Mouse (Mus musculus) ovary, postnatal 36 days (tissue): ENCODE measurements around the gene Slc22a4.
A peak's percentile ranks its signal among the peaks of the same experiment; 100 is the strongest.
"Not testable (repeated sequence)": the region's sequence is repeated elsewhere in the genome, so short reads cannot be mapped to it uniquely, and the experiment has no call there.

ENCODE experiments used
- DNase-seq: peaks from one replicate; pipeline ENCODE4 v3.0.0; 2022; ENCODE audit warnings: low spot score, mixed read lengths

The Slc22a4 gene

DNA sequence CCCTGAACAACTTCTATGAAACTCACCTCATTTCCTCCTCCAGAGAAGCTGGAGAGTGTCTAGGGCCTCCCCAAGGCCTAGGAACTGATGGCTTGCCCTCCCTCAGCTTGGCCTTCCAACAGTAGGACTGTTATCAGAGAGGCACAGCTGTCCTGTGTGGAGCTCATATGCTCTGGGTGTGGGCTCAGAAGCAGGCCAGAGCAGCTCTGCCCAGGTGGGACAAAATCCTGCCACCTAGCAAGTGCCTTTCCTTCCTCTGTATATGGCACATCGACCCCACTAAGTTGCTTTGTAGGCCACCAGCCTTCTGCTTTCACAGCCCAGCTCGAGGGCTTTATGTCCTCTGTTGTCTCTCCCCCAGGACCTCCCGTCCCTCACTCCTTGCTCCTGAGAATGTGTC is 23.2 kb downstream of the Slc22a4 start:
- DNase-seq = no peak

DNA sequence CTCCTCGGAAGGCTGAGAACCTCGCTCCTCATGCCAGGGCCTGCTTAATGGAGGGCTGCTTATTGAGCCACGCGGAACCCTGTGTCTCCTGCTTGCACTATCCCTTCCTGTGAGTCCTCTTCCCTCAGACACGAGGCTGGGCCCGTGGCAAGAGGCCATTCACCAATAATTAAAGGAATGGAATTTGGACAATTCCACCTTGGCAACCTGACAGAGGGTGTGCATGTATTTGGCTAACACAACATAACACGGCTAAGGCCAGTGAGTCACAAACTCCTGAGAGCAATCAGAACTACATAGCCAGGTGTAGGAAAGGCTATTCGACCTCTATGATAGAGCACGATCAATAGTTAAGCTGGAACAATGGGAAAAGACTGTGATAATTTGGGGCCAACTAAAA is 23.7 kb downstream of the Slc22a4 start:
- DNase-seq = no peak

GRCm38 (mm10) chr11:54002761-54003717 is 24.9 kb downstream of the Slc22a4 start:
- peak; percentile 31 for DNase-seq

DNA sequence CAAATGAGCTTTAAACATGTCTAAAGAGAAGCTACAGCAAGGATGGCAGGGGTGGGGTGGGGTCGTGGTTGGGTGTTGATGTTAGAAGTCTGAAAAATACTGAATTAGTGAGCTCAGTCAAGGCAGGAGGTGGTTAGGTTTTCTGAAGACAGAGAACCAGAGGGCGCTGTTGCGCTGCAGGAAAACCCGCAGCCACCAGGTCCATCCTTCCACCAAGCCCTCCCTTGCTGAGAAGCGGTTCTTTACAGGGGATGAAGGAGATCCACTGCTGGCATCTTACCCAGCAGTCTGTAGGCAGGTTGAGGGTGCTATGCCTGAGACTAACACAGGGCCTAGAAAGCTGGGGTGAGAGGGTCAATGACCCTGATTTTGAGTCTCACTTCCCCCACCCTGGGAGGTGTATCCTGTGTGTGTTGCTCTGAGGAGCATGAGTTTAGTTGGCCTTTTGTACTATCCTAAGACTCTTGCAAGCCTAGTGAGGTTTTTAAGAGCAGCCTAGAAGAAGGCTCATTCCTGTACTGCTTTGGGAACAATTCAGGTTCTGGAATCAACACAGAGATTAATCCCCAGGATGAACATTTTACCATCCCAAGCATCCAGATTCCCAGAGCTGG is 25.6 kb downstream of the Slc22a4 start:
- DNase-seq = peak; percentile 53

DNA sequence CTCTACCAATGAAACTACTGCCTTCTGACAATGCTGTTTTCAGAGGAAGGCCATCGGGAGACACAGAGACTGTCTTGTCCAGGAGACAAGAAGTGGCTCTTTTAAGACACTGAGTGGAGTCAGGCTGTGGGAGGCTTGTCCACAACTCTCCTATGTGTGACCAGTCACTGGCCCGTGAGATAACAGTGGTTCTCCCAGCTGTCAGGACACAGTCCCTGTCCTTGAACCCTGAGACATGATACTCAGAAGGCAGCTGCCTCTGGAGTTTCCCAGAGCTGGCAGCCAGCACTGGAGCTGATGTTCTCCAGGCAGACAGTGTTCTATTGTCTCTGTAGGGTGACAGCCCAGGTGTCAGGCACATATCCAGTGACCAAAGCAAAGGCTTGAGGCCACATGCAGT is 30.2 kb downstream of the Slc22a4 start:
- DNase-seq = no peak

DNA sequence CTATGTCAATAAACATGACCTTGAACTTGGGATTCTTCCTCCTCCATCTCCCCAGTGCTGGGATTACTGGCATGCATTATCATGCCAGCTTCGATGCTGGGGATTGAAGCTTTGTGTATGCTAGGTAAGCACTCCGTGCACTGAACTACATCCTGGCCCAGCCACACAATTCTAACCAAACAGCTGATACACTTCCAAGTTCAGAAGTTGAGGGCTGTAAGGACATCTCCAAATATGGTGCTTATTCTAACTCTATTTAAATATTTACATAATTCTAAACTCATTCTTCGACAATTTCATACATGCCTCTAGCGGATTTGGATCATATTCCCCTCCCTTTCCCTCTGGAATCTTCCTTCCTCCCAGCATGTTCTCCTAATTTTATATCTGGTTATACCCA is 35.6 kb downstream of the Slc22a4 start:
- DNase-seq = no peak

- DNase-seq = no peak
Observed at GRCm38 (mm10) chr11:53989232-53989631, 38.7 kb downstream of the Slc22a4 start.

DNA sequence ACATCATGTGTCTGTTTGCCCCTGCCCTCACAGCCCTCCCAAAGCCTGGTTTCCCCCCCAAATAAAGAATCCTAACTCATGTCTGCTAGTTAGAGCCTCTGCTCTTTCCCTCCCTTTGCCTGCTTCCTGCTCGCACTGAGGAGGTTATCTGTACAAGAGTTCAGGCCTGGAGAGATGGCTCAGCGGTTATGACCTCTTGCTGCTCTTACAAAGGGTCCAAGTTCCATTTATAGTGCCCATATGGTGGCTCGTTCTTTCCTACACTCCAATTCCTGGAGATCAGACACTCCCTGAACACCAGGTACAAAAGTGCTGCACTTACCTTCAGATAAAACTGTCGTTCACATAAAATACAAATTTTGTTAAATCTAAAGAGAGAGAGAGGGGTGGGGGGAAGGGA is 39.8 kb downstream of the Slc22a4 start:
- DNase-seq = no peak

DNA sequence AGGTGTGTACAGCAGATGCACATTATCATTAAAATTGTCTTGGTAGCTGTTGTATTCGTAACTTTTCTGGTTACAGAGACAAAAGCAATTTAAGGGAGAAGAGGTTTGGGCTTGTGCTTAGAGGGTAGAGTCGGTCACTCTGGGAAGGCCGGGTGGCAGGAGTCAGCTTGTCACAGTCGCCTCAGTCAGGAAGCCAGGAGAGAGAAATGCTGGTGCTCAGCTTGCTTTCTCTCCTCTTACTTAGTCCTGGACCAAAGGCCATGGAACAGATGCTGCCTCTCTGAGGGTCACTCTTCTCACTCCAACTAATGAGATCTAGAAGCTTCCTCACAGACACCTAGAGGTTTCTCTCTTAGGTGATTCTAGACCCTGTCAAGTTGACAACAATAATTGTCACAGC is 46.5 kb downstream of the Slc22a4 start:
- no peak for DNase-seq

GRCm38 (mm10) chr11:53979788-53980621 is 47.9 kb downstream of the Slc22a4 start, which contains the start of gene Slc22a21:
TSS of gene Slc22a21 (minus strand) at chr11:53980332.
- DNase-seq = peak; percentile 74

DNA sequence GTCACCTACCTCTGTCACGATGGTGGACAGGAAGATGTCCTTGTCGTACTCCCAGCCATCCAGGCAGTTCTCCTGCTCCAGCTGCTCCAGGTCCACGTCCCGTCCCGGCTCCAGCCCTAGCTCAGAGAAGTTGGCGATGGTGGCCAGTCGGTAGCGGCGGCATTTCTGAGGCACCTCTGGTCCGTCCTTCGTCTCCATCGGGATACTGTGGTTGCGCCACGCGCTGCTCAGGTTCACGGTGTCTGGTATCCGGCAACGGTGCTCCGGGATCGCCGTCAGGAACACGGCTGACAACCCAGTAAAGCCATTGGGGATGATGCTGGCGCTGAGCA is 48.5 kb downstream of the Slc22a4 start:
- DNase-seq = not testable (repeated sequence)

DNA sequence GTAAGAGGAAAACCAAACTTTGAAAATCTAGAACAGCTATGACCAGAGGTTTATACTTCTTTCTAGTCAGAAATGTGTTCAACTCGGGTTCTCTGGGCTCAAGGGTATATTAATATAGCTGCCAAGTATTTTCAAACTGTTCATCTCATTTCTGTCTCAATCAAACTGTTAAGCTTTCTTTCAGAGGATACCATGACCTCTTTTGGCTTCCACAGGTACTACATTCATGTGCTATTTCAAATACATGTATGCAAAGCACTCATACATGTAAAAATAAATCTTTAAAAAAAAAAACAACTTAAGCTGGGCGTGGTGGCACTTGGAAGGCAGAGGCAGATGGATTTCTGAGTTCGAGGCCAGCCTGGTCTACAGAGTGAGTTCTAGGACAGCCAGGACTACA is 50.2 kb downstream of the Slc22a4 start:
- DNase-seq = no peak

DNA sequence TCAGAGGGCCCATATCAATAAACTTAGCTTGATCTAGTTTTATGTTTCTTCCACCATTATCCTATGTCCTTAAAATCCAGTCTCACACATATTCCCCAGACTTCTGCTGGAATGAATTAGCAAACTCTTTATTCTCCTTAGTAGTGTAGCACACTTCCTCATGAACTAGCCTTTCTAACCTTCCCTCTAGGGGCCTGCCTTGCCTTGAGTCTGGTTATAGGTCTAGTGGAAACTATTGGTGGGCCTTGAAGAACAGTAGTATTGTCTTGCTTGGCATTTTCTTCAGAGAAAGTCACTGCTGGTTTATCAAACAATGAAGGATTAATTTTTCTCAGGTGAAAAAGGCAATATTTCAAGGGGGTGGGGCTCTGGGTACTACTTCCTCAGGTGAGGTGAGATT is 52.3 kb downstream of the Slc22a4 start:
- DNase-seq = no peak

GRCm38 (mm10) chr11:53958984-53959383 is 68.9 kb downstream of the Slc22a4 start:
- DNase-seq = no peak

DNA sequence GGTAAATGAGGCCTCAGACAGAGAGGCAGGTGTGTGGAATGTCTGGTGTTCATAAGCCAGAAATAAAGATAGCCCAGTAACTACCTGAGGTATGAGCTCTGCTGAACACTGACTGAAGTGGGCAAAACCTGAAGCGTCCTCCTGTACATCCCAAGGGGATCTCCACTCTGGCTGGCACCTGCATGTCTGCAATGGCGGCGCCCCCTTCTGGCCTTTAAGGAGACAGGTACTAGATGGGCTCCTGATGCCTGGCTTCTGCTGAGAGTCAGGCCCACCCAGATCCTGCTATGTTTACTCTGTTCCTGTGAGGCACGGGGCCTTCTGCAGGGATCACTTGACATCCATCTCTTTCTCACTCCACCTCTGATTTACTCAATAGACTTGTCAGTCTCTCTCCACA is 69.7 kb downstream of the Slc22a4 start:
- not testable (repeated sequence) for DNase-seq

GRCm38 (mm10) chr11:53956636-53957035 is 71.3 kb downstream of the Slc22a4 start:
- DNase-seq = no peak

GRCm38 (mm10) chr11:53954653-53955052 is 73.2 kb downstream of the Slc22a4 start:
- no peak for DNase-seq

DNA sequence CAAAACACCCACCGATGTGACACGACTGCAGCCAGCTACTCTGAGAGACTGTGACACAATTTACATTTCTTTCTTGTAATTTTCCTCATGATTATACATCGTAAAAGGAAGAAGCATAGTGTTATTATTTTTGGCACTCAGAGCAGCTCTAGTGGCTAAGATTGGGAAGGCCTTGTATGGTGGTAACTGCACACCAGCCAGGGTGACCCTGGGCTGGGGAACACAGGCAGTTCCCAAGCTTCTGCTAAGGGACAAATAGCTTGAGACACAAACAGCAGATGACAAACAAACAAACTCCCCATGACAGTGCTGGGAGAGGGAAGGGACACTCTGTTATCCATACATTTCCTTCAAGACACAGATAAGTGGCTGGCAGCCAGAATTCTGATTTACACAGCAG is 77.8 kb downstream of the Slc22a4 start:
- DNase-seq = not testable (repeated sequence)
